Mouse (Mus musculus) intestine, embryonic 16.5 days (tissue): Measurements from ENCODE around the gene Arhgap21. TPM values are rescaled to one million over a fixed set of nuclear protein-coding genes. Genes with fewer than 3 reads are reported as not detected.

Experiments used
- ATAC-seq: fragments of 200-750 bp; cut with Nextera tagmentation; 2 replicates; pipeline ENCODE4 v1.8.0; 2017; ENCODE audit warnings: moderate TSS enrichment, moderate library complexity
- H3K27ac ChIP-seq: fragments of 300-500 bp; sonication (generic); 2 replicates; pipeline ENCODE4 v1.5.1; 2014; ENCODE audit warnings: mild to moderate bottlenecking, low read length
- H3K27me3 ChIP-seq: fragments of 300-500 bp; sonication (generic); replicated peaks from 2 replicates; pipeline ENCODE4 v1.6.1; 2014; ENCODE audit warnings: low read length, control low read depth, mixed read lengths; ENCODE audit not compliant: control insufficient read depth, insufficient read depth
- H3K36me3 ChIP-seq: fragments of 300-500 bp; sonication (generic); 2 replicates; pipeline ENCODE4 v1.6.1; 2014; ENCODE audit warnings: low read length, control low read depth; ENCODE audit not compliant: control insufficient read depth, insufficient read depth
- H3K4me1 ChIP-seq: fragments of 300-500 bp; sonication (generic); 2 replicates; pipeline ENCODE4 v1.6.1; 2014; ENCODE audit warnings: low read length, control low read depth, mixed read lengths; ENCODE audit not compliant: control insufficient read depth, insufficient read depth
- H3K4me2 ChIP-seq: fragments of 300-500 bp; sonication (generic); 2 replicates; pipeline ENCODE4 v1.6.1; 2014; ENCODE audit warnings: low read depth, low read length, control low read depth
- H3K4me3 ChIP-seq: fragments of 300-500 bp; sonication (generic); 2 replicates; pipeline ENCODE4 v1.5.1; 2014; ENCODE audit warnings: mild to moderate bottlenecking, low read length
- H3K9ac ChIP-seq: fragments of 300-500 bp; sonication (generic); 2 replicates; pipeline ENCODE4 v1.6.1; 2014; ENCODE audit warnings: low read depth, low read length
- H3K9me3 ChIP-seq: fragments of 300-500 bp; sonication (generic); 2 replicates; pipeline ENCODE4 v1.6.1; 2016; ENCODE audit warnings: low read length, control low read depth; ENCODE audit not compliant: control insufficient read depth
- WGBS: fragments of 180-500 bp; shearing (Covaris S2); extraction: QIAGEN DNeasy Blood & Tissue Kit; methylation state at CpG from one replicate; pipeline ENCODE4 v1.1.7; 2014; 5-methylcytosine and 5-hydroxymethylcytosine counted together
- polyA plus RNA-seq: library from polyadenylated mRNA; unstranded; fragments of >200 nt; fragmentation: Nextera tagmentation; extraction: Ambion mirVana; gene quantifications from 2 replicates; pipeline ENCODE4 v1.2.1, GENCODE M21; 2015

The Arhgap21 gene
- polyA plus RNA-seq, 1 experiment from 2014 or later: 7.4 TPM

DNA sequence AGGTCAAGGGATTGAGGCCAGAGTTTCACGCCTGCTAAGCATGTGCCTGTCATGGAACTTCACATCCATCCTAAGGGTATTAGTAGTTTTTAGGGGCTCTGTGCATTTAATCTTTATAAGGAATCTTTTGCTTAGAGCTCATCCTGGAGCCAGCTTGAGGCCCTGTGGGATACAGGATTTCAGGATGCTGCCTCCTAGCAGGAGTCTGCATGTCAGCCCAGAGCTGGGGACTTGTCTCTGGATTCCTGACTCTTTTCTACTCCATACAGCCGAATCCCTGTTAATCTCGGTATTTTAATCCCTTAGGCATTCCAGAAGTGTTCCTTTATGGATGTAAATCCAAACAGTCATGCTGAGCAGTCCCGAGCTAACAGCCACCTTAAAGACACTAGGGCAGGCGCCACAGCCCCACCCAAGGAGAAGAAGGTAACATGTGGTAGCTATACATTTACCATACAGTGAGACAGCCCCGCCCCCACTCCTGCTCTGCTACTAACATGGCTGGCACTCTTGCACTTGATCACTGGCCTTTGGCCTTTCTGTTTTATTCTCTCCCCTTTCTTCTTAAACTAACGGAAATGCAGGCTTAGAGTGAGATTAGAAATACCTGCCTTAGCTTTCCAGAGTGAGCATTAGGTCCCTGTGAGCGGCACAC lies 167.3 kb downstream of the Arhgap21 start:
- no peak overlapping the region for H3K9ac ChIP-seq
- no peaks in the 10 kb centered on the region for H3K27me3 ChIP-seq
- 77% methylated on average over 8 of the region's 8 CpGs for WGBS
- H3K4me2 ChIP-seq: no peak overlapping the region
- no peak overlapping the region for H3K27ac ChIP-seq
- no peaks in the 10 kb centered on the region for H3K9me3 ChIP-seq
- 0 out of 2 replicates have a peak, but pooled peaks cover 4% of the 10 kb centered on the region for H3K36me3 ChIP-seq
- no peak for ATAC-seq
- H3K4me1 ChIP-seq: no peaks in the 10 kb centered on the region
- no peak overlapping the region for H3K4me3 ChIP-seq

Other genes with a start within 250 kb of the Arhgap21 start
- 0.75 and 1.1 TPM in 2 replicates for gene Enkur, start 236.5 kb upstream of the Arhgap21 start, polyA plus RNA-seq
- 6.0 and 6.3 TPM in 2 replicates for gene Thnsl1, start 236.8 kb upstream of the Arhgap21 start, polyA plus RNA-seq